Mouse (Mus musculus) left cerebral cortex, postnatal 25 days (tissue): ENCODE results near the gene Katnb1. TPM values are rescaled to one million over a fixed set of nuclear protein-coding genes. Genes with fewer than 3 reads are reported as not detected.

Source experiments
- DNase-seq, 2 experiments: peaks; one replicate each; pipeline ENCODE4 v3.0.0; 2022; ENCODE audit warnings: low spot score in 2 of 2, mixed read lengths in 1 of 2
- intact Hi-C: fragments of 180-260 bp; cut with DNase I; formaldehyde crosslinking; loops from one replicate; pipeline ENCODE4 v1.15.1; 2025
- total RNA-seq, 2 experiments: library from RNA; stranded (reverse); gene quantifications; 2 replicates each; pipeline ENCODE4 v1.2.3; 2021

Gene Katnb1
- total RNA-seq = 10 to 100 TPM; 47.0 to 47.5 TPM

DNA sequence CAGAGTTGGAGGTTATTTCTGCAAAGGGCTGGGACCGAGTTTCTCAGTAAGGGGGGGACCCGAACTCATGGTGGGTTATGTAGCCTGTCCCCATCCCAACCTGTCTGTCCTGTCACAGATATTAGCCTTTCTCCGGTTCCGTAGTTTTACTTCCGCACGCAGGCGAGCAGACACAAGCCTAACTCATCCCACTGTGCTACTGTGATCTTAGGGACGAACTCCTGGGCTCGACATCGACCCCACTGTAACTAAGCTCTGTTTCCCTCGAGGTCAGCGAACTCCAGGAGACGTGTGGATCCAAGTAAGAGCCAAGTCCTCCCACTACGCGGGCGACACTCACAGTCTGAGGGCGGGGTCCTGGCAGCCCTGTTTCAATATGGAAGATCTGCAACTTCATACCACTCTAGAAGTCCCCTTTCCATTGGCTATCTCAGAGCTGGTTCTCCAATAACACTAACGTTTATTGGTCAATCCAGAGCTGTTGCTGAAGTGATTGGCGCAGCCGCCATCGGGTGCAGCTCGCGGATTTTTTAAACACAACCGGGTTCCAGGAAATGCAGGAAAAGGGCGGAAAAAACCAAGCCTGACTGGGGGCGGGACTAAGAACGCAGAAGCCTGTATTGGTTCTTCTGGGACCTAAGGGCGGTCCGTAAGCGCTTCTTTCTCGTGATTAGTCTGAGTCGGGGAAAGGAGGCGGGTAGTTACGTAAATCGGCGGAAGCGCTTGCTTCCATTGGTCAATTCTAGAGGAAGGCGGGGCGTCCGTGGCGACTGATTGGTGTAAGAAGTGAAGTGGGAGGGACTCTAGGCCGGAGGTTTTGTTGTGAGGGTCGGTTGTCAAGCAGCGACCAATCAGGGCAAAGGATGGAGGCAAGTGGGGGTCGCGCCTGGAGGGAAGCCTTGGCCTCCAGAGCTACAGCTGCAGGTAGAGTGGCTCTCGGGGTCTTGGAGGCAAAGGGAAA, at the start of gene Katnb1:
TSS of gene Katnb1 (plus strand) at position 806 of the 961 bp plus-strand sequence.
- intact Hi-C loops = no loop called here
- peak; percentile 98 to 100 for DNase-seq

DNA sequence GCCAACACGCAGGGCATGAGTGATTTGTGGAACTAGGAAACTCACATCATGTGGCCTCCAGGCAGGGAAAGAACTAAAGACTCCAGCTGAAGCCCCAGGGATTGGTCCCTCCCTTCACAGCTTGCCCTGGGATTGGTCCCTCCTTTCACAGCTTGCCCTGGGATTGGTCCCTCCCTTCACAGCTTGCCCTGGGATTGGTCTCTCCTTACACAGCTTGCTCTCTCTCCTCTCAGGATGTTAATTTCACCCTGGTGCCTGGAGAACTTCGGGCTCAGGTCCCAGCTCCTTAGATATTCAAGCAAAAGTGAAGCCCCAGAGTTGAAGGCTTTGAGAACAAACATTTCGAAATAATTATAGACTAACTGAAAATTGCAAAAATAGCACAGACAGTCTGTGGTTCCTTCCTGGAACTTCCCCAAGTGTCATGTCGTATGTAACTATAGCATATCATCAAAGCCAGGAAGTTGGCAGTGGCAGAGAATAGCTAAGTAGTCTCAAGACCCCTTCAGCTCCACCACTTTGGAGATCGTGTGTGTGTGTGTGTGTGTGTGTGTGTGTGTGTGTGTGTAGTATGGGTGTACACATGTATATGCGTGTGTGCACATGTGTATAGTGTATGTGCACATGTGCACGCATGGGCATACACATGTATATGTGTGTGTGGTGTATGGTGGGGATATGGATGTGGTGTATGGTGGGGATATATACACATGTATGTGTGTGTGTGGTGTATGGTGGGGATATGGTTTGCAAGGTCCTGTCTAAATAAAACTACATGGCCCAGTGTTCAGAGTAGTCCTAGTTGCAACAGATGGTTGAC, 43.7 kb upstream of the Katnb1 start:
- intact Hi-C loops = no loop called here
- DNase-seq = peak; percentile 41 to 68

DNA sequence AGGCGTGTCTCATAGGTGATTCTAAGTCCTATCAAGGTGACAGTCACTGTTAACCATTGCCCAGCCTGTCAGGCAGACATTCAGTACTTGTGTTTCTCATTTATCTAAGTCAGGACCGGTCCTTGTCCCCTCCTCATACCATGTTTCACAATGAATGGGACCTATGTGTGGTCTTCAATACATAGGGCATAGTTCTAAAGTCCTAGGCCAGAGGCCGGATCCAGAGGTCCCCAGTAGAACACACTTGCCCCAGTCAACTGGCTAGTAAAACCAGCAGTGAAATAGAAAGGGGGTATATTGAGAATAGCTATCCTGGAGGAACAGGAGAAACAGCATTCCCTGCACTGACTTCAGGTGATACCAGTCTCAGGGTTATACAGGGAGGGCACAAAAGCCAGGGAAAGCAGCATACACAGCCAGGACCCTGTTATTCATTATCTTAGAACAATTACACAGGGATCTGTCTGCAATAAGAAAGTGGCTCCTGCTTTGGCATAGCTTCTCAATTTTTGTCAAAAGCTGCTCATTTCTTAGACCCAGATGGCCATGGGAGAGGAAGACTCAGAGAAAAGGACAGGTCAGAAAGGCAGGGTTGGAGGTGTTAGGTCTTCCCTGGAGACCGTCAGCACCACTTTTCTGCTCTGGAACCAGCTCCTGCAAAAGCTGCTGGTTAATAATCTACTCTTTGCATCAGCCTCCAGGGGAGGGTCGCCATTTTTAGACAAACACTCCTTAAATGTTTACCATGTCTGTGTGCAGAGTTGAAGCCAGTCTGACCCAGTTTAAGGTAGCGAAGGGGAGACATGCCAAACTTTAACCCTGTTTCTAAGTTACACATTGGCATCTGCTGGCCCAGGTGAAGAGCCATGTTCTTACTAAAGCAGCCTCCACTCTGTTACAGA, 38.9 kb upstream of the Katnb1 start:
- intact Hi-C loops = no loop called here
- DNase-seq = no peak

DNA sequence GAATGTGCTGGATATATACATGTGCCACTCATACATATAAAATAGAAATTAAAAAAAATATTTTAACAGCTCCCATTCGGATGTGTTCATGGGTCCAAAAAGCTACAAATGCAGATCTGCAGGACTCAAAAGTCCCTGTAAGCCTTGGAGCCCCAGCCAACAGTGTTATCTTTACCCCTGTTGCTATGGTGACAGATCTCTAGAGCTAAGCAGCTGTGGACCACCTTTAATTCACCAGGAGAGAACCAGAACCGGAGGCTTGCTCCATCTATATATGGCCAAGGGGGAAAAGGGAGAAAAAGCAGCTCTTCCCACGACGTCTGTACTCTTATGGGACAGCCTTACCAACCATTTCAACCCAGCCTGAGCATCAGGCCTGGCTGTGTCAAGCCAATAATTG, 36.2 kb upstream of the Katnb1 start:
- intact Hi-C loops = no loop called here
- DNase-seq = no peak

DNA sequence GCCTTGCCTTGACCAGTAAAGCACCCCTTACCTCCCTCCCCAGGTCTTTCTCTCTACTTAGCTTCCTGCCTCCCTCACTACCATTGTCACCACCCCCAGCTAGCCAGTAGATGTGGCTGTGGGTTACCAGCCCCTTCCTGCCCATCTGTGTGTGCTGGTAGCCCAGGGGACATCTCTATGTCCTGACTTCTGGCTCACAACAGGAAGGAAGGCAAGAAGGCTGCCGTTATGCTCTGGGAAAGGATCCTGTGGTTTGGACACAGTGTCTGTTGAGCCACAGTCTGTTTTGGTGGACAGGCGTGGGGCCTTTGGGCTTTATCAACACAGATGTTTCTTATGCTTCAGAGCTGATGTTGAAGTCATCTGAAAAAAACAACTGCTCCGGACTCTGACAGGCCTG, 34.0 kb upstream of the Katnb1 start:
- intact Hi-C loops = no loop called here
- no peak for DNase-seq

DNA sequence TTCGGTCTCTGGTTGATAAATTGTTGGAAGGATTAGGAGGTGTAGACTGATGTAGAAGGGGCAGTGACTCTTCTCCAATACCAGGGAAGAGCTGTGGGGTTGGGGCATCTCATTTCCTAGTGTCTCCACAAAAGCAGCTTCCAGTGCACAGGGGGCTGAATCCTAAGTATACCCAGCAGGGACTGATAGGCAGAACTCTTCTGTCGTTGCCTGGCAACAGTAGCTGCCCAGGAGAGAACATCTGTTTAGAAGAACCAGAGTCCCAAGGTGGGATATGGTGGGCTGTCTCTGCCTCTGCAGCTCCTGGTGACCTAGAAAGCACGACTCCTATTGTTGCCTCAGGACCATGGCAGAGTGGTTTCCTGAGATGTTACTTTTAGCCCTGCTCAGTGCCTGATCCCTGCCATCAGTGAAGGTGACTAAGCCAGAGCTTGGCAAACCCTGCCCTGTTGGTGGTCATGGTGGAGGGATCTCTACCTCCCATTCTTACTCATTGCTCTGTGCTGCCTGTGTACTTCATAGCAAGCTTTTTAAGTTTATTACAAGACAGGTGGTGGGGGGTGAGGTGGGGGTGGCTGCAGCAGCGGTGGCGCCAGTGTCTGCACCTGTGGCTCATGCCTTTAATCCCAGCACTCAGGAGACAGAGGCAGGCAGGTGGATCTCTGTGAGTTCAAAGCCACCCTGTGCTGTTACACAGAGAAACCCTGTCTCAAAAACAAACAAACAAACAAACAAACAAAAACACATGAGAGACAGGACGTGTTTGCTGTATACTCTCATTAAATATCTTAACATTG, 32.9 kb upstream of the Katnb1 start:
- DNase-seq = no peak
- intact Hi-C loops = no loop called here

DNA sequence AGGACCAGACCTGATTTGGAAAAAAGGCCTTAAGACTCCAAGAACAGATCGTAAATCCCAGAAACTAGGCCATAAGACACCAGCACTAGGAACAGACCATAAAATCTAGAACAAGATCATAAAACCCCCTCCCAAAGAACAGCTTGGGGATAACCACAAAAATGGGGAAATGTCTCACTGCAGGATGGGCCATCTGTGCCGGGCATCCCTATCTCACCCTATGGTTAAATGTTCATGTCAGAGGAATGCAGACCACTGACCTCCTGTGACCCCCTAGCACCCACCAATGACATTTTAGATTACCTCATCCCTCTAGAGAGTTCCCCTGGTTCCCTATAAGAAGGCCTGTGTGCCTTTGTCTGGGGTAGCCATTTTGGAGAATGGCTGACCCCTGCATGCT, 31.4 kb upstream of the Katnb1 start:
- intact Hi-C loops = no loop called here

DNA sequence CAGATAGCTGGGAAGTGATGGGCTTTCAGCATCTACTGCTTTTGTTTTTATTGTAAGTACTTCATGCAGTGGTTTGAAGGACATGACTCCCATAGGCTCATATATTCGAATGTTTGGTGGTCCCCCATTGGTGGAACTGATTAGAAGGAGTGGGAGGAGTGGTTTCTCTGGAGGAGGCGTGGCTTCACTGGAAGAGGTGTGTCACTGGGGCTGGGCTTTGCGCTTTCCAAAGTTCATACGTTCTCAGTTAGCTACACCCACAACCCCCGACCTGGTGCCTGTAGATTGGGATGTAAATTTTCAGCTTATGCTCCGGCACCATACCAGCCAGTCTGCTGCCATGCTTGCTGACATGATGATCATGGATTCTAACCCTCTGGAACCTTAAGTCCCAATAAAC, 26.5 kb upstream of the Katnb1 start:
- intact Hi-C loops = no loop called here
- DNase-seq = no peak

More for the DNA sequence above, 31.4 kb upstream of the Katnb1 start:
- no peak for DNase-seq

DNA sequence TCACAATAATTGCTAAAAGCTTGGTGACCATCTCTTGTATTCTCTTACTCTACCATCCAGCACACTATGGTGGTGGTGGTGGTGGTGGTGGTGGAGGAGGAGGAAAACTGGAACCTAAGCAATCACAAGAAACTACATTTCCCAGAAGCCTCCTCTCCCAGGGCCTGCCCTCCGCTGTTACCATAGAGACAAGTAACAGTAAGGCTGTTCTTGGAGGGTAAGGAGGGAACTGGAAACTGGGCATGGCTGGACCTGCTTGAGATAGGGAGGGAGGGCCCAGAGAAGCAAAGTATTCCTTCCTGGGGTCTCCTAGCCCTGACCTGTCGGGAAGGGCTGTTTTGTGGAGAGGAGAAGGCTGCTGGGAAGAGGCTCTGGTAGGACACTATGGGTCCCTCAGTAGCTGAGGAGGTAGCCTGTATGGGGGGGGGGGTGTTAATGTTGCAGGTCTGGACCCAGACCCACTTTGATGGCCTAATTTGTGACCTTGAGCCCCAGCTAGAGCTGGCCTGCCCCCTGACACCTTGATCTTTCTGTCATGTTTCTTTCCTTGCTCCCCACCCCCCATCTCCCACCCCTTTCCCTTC, 26.0 kb upstream of the Katnb1 start, which contains the start of gene Drc7:
TSS of gene Drc7 (plus strand) at position 177 of the 584 bp plus-strand sequence.
- DNase-seq = peak; percentile 25 to 31
- intact Hi-C loops = no loop called here

DNA sequence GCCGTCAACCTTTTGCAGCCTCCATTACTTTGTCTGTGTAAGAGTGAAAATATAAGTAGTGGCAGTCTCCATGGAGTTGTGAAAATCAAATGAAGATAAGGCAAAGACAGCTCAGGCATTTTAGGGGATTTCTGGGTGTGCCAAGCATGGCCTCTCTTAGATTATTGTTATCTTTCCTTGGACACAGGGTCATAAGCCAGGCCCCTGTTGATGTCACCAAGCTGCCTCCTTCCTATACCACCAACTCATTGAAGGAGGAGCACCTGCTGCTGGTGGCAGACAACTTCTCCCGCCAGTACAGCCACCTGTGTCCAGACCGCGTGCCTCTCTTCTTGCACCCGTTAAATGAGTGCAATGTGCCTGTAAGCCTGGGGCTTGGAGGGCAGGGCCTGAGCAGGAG, 24.6 kb upstream of the Katnb1 start:
- intact Hi-C loops = no loop called here
- DNase-seq = no peak

DNA sequence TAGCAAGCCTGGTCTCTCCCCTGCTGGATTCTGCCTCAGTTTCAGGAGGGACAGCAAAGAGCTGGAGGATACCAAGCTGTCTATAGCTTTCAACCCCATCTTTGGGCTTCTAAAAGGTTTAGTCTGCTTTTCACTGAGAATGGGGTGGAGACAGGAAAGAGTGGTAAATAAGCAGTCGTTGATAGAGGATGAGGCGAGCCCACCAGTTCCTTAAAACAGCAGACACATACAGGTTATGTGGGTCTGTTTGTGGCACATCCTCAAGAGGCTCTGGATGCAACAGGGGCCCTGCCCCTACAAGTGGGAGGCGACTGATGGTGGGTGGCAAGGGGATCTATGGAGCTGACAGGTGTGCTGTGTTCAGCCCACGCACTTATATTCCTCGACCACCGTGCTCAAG, 22.3 kb upstream of the Katnb1 start:
- DNase-seq = no peak
- intact Hi-C loops = no loop called here

DNA sequence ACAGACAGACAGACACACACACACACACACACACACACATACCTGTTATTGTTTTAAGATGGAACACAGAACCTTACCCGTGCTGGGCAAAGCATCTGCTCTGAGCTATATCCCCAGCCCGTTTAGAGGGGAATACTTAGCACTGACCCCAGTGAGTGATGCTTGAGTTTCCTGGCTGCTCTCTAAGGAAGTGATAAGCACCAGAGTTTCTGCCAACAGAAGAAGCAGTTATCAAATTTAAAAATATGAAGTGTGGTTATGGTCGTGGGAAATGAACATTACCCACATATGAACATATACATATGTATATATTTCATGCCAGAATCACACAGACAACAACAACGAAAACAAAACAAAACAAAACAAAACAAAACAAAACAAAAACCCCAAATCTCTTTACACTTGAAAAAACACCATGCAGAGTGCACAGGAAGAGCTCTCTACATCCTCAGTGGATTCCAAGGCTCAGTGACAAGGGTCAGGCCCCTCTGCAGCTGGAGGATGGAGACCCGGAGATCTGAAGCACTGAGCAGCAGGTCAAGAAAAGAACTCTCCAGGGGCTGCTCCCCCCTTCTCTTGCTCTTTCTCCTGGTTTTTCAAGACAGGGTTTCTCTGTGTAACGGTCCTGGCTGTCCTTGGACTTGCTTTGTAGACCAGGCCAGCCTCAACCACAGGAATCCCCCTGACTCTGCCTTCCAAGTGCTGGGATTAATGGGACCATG, 21.0 kb upstream of the Katnb1 start:
- DNase-seq = no peak
- intact Hi-C loops = no loop called here

DNA sequence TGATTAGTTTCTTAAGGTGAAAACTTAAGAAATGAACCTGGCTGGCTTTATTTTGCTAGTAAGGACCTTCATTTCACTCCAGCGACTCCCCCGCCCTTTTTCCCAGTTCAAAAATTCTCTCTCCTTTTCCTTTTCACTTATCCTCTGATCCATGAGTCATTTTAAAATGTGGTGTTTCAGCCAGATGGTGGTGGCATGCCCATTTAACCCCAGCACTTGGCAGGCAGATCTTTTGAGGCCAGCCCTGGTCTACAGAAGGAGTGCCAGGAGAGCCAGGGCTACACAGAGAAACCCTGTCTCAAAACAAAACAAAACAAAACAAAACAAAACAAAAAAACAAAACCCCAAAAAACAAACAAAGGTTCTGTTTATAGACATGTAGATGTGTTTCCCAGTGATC, 16.5 kb upstream of the Katnb1 start:
- intact Hi-C loops = no loop called here
- no peak for DNase-seq

DNA sequence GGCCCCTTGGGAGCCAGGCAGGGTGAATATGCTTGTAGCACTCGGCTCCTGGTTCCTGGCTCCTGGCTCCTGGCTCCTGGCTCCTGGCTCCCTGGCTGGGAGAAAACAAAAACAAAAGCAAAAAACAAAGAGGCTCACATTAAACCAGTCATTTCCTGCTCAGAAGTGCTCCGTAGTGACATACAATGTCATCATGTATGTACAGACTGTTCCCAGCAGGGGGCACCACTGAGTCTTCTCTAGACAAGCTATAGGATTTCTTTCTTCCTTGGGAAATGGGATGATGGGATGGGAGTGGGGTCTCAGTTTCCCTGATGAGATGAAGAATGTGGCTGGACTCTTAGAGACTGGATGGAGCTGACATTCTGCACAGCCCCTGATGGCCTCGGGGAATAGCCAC, 13.4 kb upstream of the Katnb1 start:
- intact Hi-C loops = no loop called here
- no peak for DNase-seq

DNA sequence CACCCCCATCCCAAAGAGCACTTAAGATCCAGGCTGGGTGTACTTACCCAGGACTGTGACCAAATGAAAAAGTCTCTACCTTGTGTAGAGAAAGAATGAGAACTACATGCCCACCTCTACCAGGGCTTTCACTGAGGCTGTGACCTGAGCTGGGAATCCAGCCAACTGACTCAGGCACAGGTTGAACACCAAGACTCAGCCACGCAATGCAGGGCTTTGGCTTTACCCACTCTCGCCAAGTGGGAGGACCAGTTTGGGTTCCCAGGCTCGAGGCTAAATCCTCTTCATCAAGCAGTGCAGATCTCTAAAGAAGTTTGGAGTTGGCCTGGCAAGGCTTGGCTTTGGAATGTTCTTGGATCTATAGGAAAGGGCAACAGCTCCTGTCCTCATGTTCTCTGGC, 5.5 kb upstream of the Katnb1 start:
- no peak for DNase-seq
- intact Hi-C loops = loop anchor here (5.0 kb wide), 1 partner anchor 128 kb away; no protein-coding TSS in a partner anchor

DNA sequence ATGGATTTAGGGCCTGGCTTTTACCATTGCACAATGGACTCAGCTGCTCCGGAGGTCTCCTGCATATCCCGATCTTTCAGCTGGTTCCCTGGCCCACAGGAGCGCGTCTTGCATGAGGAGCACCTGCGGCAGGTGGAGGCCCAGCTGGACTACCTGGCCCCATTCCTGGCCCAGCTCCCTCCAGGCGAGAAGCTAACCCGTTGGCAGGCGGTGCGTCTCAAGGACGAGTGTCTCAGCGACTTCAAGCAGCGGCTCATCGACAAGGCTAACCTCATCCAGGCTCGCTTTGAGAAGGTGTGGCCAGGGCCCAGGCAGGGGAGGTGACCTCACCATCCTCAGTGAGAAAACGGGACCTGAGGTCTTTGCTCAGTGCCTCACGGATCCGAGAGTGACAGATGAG, 4.8 kb upstream of the Katnb1 start:
- intact Hi-C loops = loop anchor here (5.0 kb wide), 1 partner anchor 129 kb away; no protein-coding TSS in a partner anchor
- no peak for DNase-seq

DNA sequence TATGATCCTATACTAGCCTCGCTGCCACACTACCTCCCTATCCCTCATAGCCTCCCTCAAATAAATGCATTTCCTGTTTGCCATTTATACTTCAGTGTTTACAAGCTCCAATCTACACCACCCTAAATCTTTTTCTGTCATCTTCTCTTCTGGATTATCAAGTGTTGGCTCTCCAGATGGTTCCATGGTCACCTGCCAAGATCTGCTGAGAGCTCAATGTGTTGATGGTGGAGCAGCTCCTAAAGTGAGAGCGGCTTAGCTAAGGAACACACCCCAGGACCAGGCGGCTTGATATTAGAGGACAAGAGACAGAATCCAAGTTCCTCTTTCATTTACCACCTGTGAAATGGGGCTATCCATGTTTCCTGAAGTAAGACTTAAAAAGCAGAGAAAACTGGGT, 2.9 kb upstream of the Katnb1 start:
- intact Hi-C loops = loop anchor here (5.0 kb wide), 1 partner anchor 131 kb away; no protein-coding TSS in a partner anchor
- no peak for DNase-seq

DNA sequence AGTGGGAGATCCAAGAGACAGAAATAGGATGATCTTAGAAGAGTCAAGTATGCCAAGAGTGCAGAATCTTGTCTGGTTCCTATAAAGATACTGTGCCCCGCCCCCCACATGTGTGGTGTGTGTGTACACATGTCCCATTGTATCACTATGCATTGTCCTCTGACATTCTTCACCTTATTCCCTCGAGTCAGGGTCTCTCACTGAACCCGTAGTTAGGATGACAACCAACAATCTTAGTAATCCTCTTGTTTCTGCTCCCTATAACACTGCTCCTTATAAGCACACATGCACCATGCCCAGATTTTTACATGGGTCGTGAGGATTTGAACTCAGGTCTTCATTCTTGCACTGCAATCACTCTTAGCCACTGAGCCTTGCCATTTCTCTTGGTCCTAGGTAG, 1.7 kb upstream of the Katnb1 start:
- intact Hi-C loops = loop anchor here (5.0 kb wide), 1 partner anchor 132 kb away; no protein-coding TSS in a partner anchor
- no peak for DNase-seq
